Mouse (Mus musculus) MEL (cell line): ENCODE data around the gene Fbxw27. TPM values are rescaled to one million over a fixed set of nuclear protein-coding genes. Genes with fewer than 3 reads are reported as not detected.

Experiments used
- DNase-seq: peaks from one replicate; pipeline ENCODE4 v3.0.0; 2011; ENCODE audit warnings: low read depth, low spot score
- H3K27ac ChIP-seq: 2 replicates; pipeline ENCODE4 v1.5.1; 2012; ENCODE audit warnings: low read depth, mild to moderate bottlenecking, control low read depth, low read length, moderate library complexity; ENCODE audit not compliant: control insufficient read depth
- H3K27me3 ChIP-seq, 2 experiments: fragments of 150-350 bp in 1 of 2; sonication (generic) in 1 of 2; 2 replicates each; pipeline ENCODE4 v1.6.1; 2012; ENCODE audit warnings: low read length in 2 of 2, mild to moderate bottlenecking in 2 of 2, improper control_type of control experiment in 1 of 2, moderate library complexity in 1 of 2; ENCODE audit not compliant: insufficient read depth in 2 of 2, control insufficient read depth in 1 of 2
- H3K36me3 ChIP-seq, 2 experiments: 2 replicates each; pipeline ENCODE4 v1.6.1; 2012 to 2014; ENCODE audit warnings: low read length in 2 of 2, improper control_type of control experiment in 1 of 2, inconsistent platforms in 1 of 2, mild to moderate bottlenecking in 1 of 2; ENCODE audit not compliant: insufficient read depth in 2 of 2, control insufficient read depth in 1 of 2
- H3K4me1 ChIP-seq, 2 experiments: fragments of 150-350 bp in 1 of 2; sonication (generic) in 1 of 2; 2 replicates each; pipeline ENCODE4 v1.6.1; 2012; ENCODE audit warnings: low read length in 2 of 2, improper control_type of control experiment in 1 of 2, mild to moderate bottlenecking in 1 of 2; ENCODE audit not compliant: insufficient read depth in 2 of 2, control insufficient read depth in 1 of 2
- H3K4me3 ChIP-seq, 2 experiments: fragments of 150-350 bp in 1 of 2; sonication (generic) in 1 of 2; 2 replicates each; pipeline ENCODE4 v1.5.1; 2012; ENCODE audit warnings: low read depth in 2 of 2, low read length in 2 of 2, mild to moderate bottlenecking in 2 of 2, moderate library complexity in 2 of 2, control low read depth in 1 of 2, improper control_type of control experiment in 1 of 2; ENCODE audit not compliant: control insufficient read depth in 1 of 2, insufficient read depth in 1 of 2
- H3K79me2 ChIP-seq: 2 replicates; pipeline ENCODE4 v1.6.1; 2012; ENCODE audit warnings: mild to moderate bottlenecking, low read length, moderate library complexity; ENCODE audit not compliant: control insufficient read depth, poor library complexity, insufficient read depth
- H3K9ac ChIP-seq: 2 replicates; pipeline ENCODE4 v1.6.1; 2012; ENCODE audit warnings: low read depth, mild to moderate bottlenecking, control low read depth, low read length, moderate library complexity; ENCODE audit not compliant: control insufficient read depth, poor library complexity, severe bottlenecking
- H3K9me3 ChIP-seq: fragments of 150-350 bp; sonication (generic); replicated peaks from 2 replicates; pipeline ENCODE4 v1.6.1; 2012; ENCODE audit warnings: mild to moderate bottlenecking, low read length, improper control_type of control experiment, moderate library complexity; ENCODE audit not compliant: insufficient read depth
- CHD2 ChIP-seq: IDR thresholded peaks from 2 replicates; pipeline ENCODE4 v1.6.1; 2011; ENCODE audit warnings: low read length, improper control_type of control experiment
- CTCF ChIP-seq, 3 experiments: IDR thresholded peaks in 2 of 3; conservative IDR thresholded peaks in 1 of 3; 2 replicates each; pipeline ENCODE4 v1.5.1; 2011 to 2012; ENCODE audit warnings: low read length in 3 of 3, low read depth in 2 of 3, mild to moderate bottlenecking in 2 of 3, improper control_type of control experiment in 1 of 3, inconsistent platforms in 1 of 3, mixed read lengths in 1 of 3, moderate library complexity in 1 of 3; ENCODE audit not compliant: control insufficient read depth in 1 of 3, insufficient read depth in 1 of 3, poor library complexity in 1 of 3, severe bottlenecking in 1 of 3
- ELF1 ChIP-seq: IDR thresholded peaks from 2 replicates; pipeline ENCODE4 v1.6.1; 2014; ENCODE audit warnings: low read depth, mild to moderate bottlenecking, inconsistent platforms, low read length, improper control_type of control experiment, moderate library complexity
- EP300 ChIP-seq, 2 experiments: IDR thresholded peaks; 2 replicates each; pipeline ENCODE4 v1.6.1; 2011; ENCODE audit warnings: improper control_type of control experiment in 2 of 2, low read length in 2 of 2, low read depth in 1 of 2, mild to moderate bottlenecking in 1 of 2
- GABPA ChIP-seq: IDR thresholded peaks from 2 replicates; pipeline ENCODE4 v1.6.1; 2012; ENCODE audit warnings: low read depth, mild to moderate bottlenecking, inconsistent platforms, low read length, improper control_type of control experiment, moderate library complexity
- HCFC1 ChIP-seq: IDR thresholded peaks from 2 replicates; pipeline ENCODE4 v1.6.1; 2012; ENCODE audit warnings: low read depth, mild to moderate bottlenecking, inconsistent platforms, low read length, improper control_type of control experiment, moderate library complexity
- JUND ChIP-seq: IDR thresholded peaks from 2 replicates; pipeline ENCODE4 v1.6.1; 2011; ENCODE audit warnings: low read depth, mild to moderate bottlenecking, improper control_type of control experiment, low read length
- KAT2A ChIP-seq: conservative IDR thresholded peaks from 2 replicates; pipeline ENCODE4 v1.6.1; 2012; ENCODE audit warnings: low read depth, low read length, improper control_type of control experiment, inconsistent platforms
- MAFK ChIP-seq: IDR thresholded peaks from 2 replicates; pipeline ENCODE4 v1.6.1; 2011; ENCODE audit warnings: low read depth, mild to moderate bottlenecking, low read length, improper control_type of control experiment, borderline replicate concordance
- MAZ ChIP-seq: IDR thresholded peaks from 2 replicates; pipeline ENCODE4 v1.6.1; 2012; ENCODE audit warnings: low read depth, mild to moderate bottlenecking, inconsistent platforms, low read length, improper control_type of control experiment
- MEF2A ChIP-seq: IDR thresholded peaks from 2 replicates; pipeline ENCODE4 v1.6.1; 2014; ENCODE audit warnings: low read depth, mild to moderate bottlenecking, inconsistent platforms, low read length, improper control_type of control experiment; ENCODE audit not compliant: poor library complexity, insufficient replicate concordance, severe bottlenecking; ENCODE audit errors: extremely low read depth
- MXI1 ChIP-seq: IDR thresholded peaks from 2 replicates; pipeline ENCODE4 v1.6.1; 2011; ENCODE audit warnings: mild to moderate bottlenecking, low read depth, low read length, improper control_type of control experiment
- MYC ChIP-seq: IDR thresholded peaks from 2 replicates; pipeline ENCODE4 v1.6.1; 2011; ENCODE audit warnings: low read depth, mild to moderate bottlenecking, low read length, improper control_type of control experiment, moderate library complexity
- NRF1 ChIP-seq: IDR thresholded peaks from 2 replicates; pipeline ENCODE4 v1.6.1; 2014; ENCODE audit warnings: low read depth, mild to moderate bottlenecking, inconsistent platforms, low read length, improper control_type of control experiment, moderate library complexity; ENCODE audit not compliant: poor library complexity, insufficient read depth, severe bottlenecking
- POLR2AphosphoS2 ChIP-seq: IDR thresholded peaks from 2 replicates; pipeline ENCODE4 v1.6.1; 2011; ENCODE audit warnings: low read length, improper control_type of control experiment
- POLR2AphosphoS5 ChIP-seq: IDR thresholded peaks from 2 replicates; pipeline ENCODE4 v1.6.1; 2012; ENCODE audit warnings: low read depth, borderline replicate concordance, mild to moderate bottlenecking, inconsistent platforms, low read length, moderate library complexity, mixed read lengths
- RAD21 ChIP-seq: IDR thresholded peaks from 2 replicates; pipeline ENCODE4 v1.6.1; 2011; ENCODE audit warnings: mild to moderate bottlenecking, low read depth, low read length, improper control_type of control experiment
- RCOR1 ChIP-seq: IDR thresholded peaks from 2 replicates; pipeline ENCODE4 v1.6.1; 2012; ENCODE audit warnings: low read depth, mild to moderate bottlenecking, inconsistent platforms, low read length, improper control_type of control experiment
- SMC3 ChIP-seq: IDR thresholded peaks from 2 replicates; pipeline ENCODE4 v1.6.1; 2011; ENCODE audit warnings: low read depth, low read length, improper control_type of control experiment
- TAL1 ChIP-seq: IDR thresholded peaks from 2 replicates; pipeline ENCODE4 v1.6.1; 2012; ENCODE audit warnings: mild to moderate bottlenecking, inconsistent platforms, low read length, moderate library complexity, mixed read lengths
- TBP ChIP-seq: IDR thresholded peaks from 2 replicates; pipeline ENCODE4 v1.8.0; 2011; ENCODE audit warnings: low read depth, low read length, improper control_type of control experiment
- TCF12 ChIP-seq: IDR thresholded peaks from 2 replicates; pipeline ENCODE4 v1.6.1; 2014; ENCODE audit warnings: low read depth, mild to moderate bottlenecking, inconsistent platforms, low read length, improper control_type of control experiment, moderate library complexity
- USF1 ChIP-seq: IDR thresholded peaks from 2 replicates; pipeline ENCODE4 v1.6.1; 2014; ENCODE audit warnings: low read depth, mild to moderate bottlenecking, inconsistent platforms, low read length, improper control_type of control experiment, moderate library complexity
- USF2 ChIP-seq, 2 experiments: IDR thresholded peaks; 2 replicates each; pipeline ENCODE4 v1.6.1; 2011 to 2012; ENCODE audit warnings: improper control_type of control experiment in 2 of 2, low read length in 2 of 2, borderline replicate concordance in 1 of 2, inconsistent platforms in 1 of 2, low read depth in 1 of 2, mild to moderate bottlenecking in 1 of 2; ENCODE audit not compliant: insufficient read depth in 1 of 2
- ZMIZ1 ChIP-seq: IDR thresholded peaks from 2 replicates; pipeline ENCODE4 v1.6.1; 2012; ENCODE audit warnings: low read depth, mild to moderate bottlenecking, inconsistent platforms, low read length, improper control_type of control experiment, moderate library complexity
- polyA plus RNA-seq, 2 experiments: library from polyadenylated mRNA; stranded (reverse) in 1 of 2; unstranded in 1 of 2; fragments of >175 nt in 1 of 2; fragments of >200 nt in 1 of 2; gene quantifications; 2 replicates each; pipeline versions ENCODE4 v1.2.1 to v1.2.4; 2012; ENCODE audit warnings: low replicate concordance in 2 of 2, low read depth in 1 of 2; ENCODE audit not compliant: insufficient read length in 2 of 2, insufficient read depth in 1 of 2, missing spikeins in 1 of 2
- total RNA-seq: library from RNA; depleted of rRNA; stranded (reverse); fragments of 300-350 nt; gene quantifications from 2 replicates; pipeline ENCODE4 v1.2.3, GENCODE M21; 2012

The Fbxw27 gene
- total and polyA plus RNA-seq, 3 experiments = not detected

DNA sequence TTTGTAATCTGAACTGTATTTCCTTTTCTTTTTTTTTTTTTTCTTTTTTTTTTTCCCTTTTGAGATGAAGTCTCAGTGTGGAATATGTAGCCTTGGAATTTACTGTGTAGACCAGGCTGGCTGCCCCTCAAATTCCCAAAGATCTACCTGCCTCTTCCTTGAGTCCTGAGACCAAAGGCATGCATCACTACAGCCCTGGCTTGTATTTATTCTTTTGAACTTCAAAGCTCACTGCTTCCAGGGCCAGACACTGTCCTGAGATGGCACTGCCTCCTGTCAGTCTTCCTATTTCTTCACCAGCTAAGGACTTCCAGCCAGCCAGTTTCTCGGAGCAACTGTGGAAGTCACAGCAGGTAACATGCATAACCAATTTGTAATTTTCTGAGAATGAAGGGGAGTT is 21.5 kb upstream of the Fbxw27 start, which contains the start of gene Spink8:
TSS of gene Spink8 (plus strand) at position 301 of the 400 bp plus-strand sequence.
- H3K27ac ChIP-seq = no peak within 1 kb of the TSS
- no peak for DNase-seq
- H3K36me3 ChIP-seq = no peaks in the 10 kb centered on the region
- H3K27me3 ChIP-seq = no peaks in the 10 kb centered on the region
- TF ChIP-seq POLR2AphosphoS2 (no peak), MXI1 (no peak), JUND (no peak), TAL1 (no peak), KAT2A (no peak), USF1 (no peak), MAZ (no peak), SMC3 (no peak), ELF1 (no peak), TBP (no peak)
- no peak within 1 kb of the TSS for H3K9ac ChIP-seq
- no peaks in the 10 kb centered on the region for H3K79me2 ChIP-seq
- no peaks in the 10 kb centered on the region for H3K9me3 ChIP-seq
- no peaks in the 10 kb centered on the region for H3K4me1 ChIP-seq
- no peak within 1 kb of the TSS for H3K4me3 ChIP-seq

DNA sequence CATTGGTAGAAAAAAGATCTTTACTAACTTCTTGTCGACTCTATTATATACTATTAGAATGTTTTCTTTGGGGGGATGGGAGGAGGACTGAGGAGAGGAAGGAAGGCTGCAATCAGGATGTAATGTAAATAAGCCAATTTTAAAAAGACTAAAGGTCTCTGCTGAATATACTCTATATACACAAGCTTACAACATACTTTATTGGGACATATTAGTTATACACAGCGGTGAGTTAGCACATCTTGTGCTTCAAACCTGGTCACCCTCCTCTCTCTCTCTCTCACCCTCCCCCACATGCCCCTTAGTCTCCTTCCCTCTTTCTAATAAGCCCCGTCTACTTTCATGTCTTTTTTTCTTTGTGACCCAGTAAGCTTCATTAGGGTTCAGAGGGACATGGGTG is 17.4 kb upstream of the Fbxw27 start:
- no peak overlapping the region for H3K4me3 ChIP-seq

More for the DNA sequence above, 17.4 kb upstream of the Fbxw27 start:
- Histone ChIP-seq H3K4me1 (no peaks in the 10 kb centered on the region), H3K79me2 (no peaks in the 10 kb centered on the region), H3K27me3 (no peaks in the 10 kb centered on the region), H3K36me3 (no peaks in the 10 kb centered on the region), H3K9ac (no peak overlapping the region), H3K9me3 (no peaks in the 10 kb centered on the region), H3K27ac (no peak overlapping the region)
- DNase-seq = no peak
- TF ChIP-seq TAL1 (no peak), ZMIZ1 (no peak), HCFC1 (no peak), GABPA (no peak), MAZ (no peak), JUND (no peak), RCOR1 (no peak), MEF2A (no peak), TCF12 (no peak), POLR2AphosphoS5 (no peak), NRF1 (no peak), CHD2 (no peak), TBP (no peak), EP300 (IDR thresholded peaks at IDR 0.05; ENCODE audit: low read depth in 1 of 2, low read length in 2 of 2) (no peak), USF2 (IDR thresholded peaks at IDR 0.05; ENCODE audit: borderline replicate concordance in 1 of 2, insufficient read depth in 1 of 2, low read depth in 1 of 2, low read length in 2 of 2) (no peak), RAD21 (no peak), CTCF (IDR thresholded peaks at IDR 0.05 in 2 of 3, conservative IDR thresholded peaks at IDR 0.05 in 1 of 3; ENCODE audit: control insufficient read depth in 1 of 3, insufficient read depth in 1 of 3, low read depth in 2 of 3, low read length in 3 of 3, poor library complexity in 1 of 3, severe bottlenecking in 1 of 3) (no peak), MAFK (no peak), MYC (no peak), KAT2A (no peak)
